Mouse (Mus musculus) MN1 (cell line): Measurements from ENCODE around the gene Nemp1.
A peak's percentile ranks its signal among the peaks of the same experiment; 100 is the strongest.

Source experiments
- DNase-seq: peaks from one replicate; pipeline ENCODE4 v3.0.0-alpha.2; 2016; ENCODE audit warnings: low spot score

The Nemp1 gene

DNA sequence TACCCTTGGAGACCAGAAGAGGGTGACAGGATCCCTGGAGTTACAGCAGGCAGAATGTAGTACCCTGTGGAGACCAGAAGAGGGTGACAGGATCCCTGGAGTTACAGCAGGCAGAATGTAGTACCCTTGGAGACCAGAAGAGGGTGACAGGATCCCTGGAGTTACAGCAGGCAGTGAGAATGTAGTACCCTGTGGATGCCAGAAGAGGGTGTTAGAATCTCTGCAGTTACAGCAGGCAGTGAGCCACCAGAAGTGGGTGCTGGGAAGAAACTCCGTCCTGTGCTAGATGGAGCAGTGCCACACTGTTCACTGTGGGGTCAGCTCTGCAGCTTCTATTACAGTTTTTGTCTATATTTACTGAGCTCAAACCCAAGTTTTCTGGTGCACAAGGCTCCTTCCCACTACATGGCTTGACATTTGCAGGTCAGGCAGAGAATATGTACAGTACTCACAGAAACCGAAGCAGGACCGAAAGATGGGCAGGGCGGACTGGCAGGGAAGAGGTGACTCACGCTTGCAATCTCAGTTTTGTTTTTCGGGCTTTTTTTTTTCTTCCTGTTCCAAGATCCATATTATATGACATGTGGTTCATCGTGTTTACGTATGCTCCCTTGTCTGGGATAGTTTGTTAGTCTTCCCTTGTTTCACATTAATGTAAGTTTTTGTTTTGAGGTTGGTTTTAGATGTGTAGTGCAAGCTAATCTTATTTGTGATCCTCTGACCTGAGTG lies 8.3 kb downstream of the Nemp1 start:
- peak; percentile 87 for DNase-seq

DNA sequence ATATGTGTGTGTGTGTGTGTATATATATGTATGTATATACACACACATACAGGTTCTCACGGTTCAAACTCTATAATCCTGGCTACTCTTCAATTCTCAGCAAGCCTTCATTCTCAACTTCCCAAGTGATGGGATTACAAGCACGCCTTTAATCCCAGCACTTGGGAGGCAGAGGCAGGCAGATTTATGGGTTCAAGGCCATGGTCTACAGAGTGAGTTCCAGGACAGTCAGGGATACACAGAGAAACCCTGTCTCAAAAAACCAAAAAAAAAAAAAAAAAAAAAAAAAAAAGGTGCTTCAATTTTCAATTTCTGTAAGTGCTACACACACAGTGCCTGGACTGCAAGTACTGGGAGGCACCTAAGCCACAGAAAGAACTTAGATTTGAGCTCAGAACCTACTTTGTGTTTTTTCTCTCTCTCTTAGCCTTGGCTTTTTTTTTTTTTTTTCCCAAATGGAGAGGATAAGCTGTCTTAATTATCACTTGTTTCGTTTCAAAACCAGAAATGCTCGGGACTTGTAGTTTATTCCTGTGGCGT lies 9.2 kb downstream of the Nemp1 start:
- DNase-seq, result peak; percentile 16

DNA sequence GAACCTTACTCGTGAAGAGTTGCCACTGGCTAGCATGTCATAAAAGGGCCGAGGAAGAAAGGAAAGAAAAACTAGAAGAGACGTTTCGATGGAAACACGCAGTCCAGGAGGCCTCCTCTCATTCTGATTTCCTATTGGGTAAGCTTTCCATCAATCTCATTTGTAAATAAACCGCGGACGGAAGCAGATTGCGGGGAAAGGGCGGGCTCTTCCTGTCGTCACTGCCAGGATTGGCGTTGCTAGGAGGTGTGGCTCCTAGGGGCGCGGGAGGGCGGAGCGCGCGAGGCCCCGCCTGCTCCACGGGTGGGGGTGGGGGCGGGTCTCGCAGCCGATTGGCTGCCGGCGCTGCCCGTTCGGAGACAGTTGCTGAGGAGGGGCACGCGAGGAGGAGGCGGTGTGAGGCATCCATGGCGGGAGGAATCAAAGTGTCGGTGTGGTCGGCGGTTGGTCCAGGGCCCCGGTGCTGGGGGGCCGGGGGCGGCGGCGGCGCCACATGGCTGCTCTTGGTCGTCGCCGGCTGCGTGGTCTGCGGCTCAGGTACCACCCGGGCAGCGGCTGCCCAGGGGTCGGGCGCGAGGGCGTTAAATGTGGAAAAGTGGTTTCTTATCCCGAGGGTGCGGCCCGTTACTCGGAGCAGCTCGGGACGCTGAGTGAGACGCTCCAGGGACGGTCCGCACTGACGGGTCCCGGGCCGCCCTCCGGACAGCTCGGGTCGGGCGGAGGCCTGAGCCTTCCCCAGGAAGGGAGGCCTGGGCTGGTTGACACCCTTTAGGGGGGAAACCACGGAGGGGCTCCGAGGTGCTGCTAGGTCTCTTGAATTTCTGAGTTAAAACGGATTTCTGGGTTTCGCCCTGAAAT lies 10.2 kb downstream of the Nemp1 start:
- DNase-seq, result peak; percentile 96

DNA sequence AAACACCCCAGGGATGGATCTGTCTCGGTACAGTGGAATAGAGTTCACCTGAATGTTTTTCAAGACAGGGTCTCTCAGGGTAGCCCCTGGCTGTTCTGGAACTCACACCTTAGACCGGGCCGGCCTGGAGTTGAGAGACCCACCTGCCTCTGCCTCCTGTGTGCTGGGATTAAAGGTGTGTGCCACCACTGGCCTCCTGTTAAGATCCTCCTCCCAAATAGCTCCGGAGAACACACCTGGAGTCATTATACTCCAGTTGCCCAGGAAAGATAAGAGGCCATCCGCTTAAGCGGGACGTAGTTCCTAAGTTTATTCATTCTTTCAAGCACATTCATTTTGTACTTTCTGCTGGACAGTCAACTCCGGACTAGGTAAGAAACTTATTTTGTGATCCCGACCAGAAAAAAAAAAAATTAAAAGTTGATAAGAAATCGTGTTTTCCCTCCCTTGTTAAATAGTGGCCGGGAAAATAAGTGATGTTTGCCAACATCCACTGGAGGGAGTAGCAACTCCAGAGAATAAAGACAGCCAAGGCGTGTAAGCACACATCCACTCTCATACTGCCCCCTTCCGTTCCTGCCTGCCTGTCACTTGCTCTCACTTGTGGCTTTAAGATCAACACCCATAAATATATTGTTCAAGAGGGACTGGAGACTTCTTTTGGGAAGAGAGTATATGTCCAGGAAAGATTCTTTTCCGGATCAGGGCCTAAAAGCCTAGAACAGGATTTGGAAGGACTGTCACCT lies 11.1 kb downstream of the Nemp1 start:
- peak; percentile 79 for DNase-seq

DNA sequence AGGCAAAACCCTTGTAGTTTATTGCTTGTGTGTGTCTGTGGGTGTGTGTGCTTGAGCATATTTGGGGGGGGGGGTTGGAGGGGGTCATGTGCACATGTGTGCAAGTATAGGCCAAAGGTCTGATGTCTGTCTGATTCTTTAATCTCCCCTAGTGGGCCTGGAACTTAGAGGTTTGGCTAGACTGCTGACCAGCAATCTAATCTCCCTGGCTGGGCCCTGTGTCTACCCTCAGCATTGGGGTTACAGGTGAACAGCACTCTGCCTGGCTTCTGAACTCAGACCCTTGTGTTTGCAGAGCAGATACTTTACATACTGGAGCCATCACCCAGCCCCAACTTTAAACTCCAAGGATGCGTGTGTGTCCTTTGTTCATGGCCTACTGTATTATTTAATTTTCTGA lies 12.5 kb downstream of the Nemp1 start:
- DNase-seq, result no peak

DNA sequence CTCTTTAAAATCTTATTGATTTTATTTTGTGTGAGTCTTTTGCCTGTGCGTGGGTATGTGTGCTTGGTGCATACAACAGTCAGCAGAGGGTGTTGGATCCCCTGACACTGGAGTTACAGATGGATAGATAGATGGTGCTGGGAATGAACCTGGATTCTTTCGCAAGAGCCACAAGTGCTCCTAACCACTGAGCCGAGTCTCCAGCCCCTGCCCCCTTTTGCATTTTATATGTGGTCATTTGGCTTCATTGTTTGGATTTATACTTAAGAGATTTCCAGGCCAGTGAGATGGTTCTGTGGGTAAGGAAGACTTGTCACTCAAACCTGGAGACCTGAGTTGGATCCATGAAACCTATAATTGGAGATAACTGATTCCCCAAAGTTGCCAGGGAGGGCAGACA lies 13.2 kb downstream of the Nemp1 start:
- DNase-seq, result no peak

DNA sequence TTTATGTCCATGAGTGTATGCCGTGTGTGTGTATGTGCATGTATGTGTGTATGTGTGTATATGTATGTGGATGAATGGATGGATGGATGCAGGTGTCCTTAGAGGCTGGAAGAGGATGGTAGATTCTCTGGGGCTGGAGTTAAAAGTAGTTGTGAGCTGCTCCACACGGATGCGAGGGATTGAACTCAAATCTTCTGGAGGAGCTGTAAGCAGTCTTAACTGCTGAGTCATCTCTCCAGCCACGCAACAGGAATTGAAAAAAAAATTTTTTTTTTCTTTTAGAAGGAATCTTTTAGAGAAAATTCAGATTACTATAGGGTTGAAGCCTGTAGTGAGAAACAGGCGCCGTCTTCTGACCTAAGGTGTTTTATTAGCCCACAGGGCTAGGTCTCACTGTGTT lies 16.2 kb downstream of the Nemp1 start:
- no peak for DNase-seq

DNA sequence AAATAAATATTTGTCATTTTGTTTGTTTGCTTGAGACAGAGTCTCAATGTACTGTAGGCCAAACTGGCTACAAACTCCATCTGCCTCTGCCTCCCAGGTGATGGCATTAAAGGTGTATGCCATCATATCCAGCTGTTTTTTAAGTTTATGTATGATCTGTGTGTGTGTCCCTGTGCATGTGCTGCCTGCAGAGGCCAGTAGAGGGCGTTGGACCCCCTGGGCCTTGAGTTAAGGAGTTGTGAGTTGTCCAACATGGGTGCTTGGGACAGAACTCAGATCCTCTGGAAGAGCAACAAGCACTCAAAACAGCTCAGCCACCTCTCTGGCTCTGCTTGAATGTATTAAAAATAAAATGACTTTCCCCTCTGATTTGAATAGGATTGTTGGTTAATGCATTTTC lies 24.4 kb downstream of the Nemp1 start:
- no peak for DNase-seq

DNA sequence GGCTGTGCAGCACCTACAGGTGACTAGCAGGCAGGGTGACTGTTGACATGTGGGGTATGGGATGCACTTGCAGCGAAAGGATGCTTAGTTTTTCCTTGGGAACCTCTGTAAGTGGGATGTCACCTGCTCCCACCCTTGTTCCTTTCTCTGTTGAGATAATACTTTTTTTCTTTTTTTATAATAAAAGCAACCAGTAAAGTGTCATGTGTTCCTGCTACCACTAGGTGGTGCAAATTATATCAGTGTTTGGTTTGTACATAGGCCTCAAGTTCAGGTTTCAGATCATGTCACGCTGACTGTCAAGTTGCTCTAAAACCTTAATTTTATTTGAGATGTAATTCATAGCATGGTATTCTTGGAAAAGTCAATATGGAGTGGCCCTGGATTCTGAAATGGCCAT lies 27.9 kb downstream of the Nemp1 start:
- DNase-seq, result peak; percentile 30

DNA sequence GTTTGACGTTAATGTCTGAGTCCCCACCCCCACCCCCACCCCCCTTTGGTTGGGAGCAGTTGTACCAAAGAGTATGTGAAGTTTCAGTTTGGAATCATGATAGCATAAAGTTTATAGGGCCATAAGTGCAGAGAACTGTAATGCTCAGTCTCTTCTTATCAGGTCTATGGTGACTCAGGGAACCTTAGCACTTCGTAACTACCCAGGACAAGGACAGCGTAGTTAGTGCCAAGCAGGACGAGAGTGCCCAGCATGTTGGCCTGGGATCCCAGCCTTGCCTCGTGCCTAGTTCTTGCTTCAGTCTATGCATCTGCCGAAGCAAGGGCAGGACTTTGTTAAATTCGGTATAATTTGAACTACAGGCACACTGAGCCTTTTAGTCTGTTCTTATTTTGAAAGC lies 29.1 kb downstream of the Nemp1 start:
- DNase-seq, result no peak

DNA sequence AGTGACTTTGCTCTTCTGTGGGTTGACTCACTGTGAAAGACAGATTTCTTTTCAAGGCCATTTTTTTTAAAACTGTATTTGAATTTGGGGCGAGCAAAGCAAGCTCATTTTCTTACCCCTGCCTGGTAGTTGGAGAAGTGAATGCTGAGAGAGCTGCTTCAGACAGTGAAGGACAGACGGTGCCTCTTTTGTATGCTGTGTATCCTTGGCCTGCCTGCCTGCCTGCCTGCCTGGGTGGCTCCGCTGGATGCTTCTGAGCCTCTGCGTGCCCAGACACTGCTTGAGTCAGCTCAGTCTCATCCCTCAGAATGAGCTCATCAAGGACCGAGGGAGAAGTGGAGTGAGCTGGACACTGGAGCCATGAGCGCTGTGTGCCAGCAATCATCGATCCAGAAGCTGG lies 32.3 kb downstream of the Nemp1 start:
- no peak for DNase-seq

DNA sequence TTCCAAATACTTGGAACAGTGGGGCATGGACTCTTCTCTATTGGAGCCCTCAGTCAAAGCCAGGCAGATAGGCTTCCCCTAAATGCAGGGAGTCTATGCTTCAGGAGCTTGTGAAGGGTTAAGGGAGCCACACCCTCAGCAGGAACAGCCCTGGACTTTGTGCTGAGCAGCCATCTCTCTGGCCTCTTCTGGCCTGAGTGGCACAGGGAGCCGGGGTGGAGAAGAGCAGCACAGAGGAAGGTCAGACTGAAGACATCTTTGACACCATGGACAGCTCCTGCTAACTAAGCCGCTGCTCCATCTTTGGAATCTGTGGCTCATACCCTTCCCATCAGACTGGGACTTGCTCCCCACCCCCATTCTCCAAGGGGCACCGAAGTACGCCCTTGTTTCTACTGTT lies 36.6 kb downstream of the Nemp1 start:
- no peak for DNase-seq

DNA sequence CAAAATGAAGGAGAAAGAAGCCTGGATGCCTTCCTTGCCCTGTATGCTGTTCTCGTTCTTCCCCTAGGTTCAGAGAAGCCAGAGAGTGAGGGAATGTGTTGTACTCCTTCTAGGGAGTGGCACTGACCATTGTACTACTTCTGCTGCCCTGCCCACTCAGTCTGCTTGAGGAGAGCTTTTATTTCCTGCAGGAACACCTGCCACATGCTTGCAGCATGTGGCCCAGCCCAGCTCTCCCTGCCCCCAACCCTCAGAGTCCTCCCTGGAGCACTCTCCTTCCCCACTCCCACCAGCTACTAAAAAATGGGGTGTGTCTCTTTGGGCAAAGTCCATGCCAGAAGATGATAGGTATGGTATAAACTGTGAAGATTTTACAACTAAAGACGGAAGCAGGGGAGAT lies 37.6 kb downstream of the Nemp1 start:
- no peak for DNase-seq

DNA sequence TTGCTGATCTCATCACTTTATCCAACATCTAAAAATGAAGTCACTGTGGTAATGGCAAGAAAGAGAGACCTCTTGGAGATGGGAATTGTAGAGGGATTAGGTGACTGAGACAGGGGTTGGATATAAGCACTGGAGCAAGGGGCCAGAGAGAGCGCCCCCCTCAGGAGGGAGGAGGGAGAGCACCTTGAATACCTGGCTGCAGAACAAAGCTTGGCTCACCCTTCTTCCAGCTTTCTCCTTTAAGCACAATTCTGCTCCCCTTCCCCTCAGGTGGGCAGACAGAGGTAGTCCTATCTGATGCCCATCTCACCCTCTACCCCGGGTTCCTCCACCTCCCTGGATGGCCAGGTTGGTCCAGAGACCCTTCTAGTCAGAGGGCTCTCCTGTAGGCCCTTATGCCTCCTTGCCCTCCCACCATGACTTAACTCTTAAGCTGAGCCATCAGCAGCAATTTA lies 38.1 kb downstream of the Nemp1 start, which contains the start of gene Myo1a:
Myo1a (plus strand) TSS at position 405 of the 455 bp plus-strand sequence.
- DNase-seq, result no peak

DNA sequence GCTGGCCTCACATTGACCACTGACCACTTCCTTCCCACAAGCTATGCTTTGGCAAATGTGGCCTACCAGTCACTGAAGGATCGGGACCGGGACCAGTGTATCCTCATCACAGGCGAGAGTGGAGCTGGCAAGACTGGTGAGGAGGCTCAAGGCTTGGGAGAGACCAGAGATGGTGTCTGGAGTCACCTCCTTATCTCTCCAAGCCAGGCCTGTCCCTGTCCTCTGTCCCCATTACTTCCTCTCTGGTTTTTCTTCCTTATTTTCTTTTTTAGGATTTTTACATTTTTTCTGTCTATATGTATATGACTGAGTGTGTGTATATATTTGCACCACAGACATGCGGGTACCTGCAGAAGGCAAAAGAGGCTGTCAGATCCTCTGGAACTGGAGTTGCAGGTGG lies 39.1 kb downstream of the Nemp1 start:
- DNase-seq, result no peak

DNA sequence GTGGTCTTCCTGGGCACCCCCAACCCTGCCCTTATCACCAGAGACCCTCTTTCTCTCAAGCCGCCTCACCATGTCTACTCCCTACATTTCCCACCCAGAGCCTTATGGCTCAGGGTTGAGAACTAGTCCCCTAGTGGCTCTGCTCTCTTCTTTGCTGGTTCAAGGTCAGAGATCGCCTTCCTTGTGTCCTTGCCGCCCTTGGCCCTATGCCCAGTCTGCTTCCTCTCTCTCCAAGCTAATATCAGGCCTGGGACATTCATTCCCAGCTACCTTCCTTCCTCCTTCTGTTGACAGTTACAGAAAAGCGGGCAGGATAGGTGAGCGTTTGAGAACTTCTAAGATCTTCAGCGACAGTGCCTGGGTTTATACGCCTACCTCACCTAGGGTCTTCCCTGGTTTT lies 41.0 kb downstream of the Nemp1 start:
- DNase-seq, result no peak

DNA sequence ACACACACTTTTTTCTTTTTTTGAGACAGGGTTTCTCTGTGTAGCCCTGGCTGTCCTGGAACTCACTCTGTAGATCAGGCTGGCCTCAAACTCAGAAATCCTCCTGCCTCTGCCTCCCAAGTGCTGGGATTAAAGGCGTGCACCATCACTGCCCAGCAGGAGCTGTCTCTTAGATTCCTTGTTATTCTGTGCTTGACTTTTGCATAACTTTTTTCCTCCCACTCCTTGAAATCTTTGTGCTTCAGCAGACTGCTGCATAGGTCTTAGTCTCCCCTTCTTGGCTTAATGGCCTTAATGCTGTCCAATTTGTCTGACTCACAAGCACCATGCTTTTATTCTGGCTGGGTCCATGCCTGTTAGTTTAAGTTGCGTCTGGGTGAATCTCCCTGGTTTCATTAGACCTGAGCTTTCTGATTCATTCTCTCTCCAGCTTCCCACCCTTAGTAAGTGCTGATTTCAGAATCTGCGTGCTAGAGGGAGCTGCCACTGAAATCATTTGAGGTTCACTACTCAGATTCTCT lies 42.2 kb downstream of the Nemp1 start:
- no peak for DNase-seq

DNA sequence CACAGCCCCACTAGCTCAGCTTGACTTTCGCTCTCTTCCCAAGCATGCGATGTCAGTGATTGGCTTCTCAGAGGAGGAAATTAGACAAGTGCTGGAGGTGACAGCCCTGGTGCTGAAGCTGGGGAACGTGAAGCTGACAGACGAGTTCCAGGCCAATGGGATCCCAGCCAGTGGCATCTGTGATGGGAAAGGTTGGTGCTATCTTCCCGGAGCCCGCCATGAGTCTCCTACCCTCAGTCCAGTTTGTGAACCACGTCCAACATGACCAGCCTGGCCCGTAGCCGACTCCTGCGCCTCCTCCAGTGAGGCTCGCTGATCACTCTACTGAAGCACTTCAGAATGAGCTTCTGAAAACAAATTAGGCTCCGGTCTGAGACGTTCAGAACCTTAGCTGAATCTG lies 43.6 kb downstream of the Nemp1 start:
- no peak for DNase-seq

DNA sequence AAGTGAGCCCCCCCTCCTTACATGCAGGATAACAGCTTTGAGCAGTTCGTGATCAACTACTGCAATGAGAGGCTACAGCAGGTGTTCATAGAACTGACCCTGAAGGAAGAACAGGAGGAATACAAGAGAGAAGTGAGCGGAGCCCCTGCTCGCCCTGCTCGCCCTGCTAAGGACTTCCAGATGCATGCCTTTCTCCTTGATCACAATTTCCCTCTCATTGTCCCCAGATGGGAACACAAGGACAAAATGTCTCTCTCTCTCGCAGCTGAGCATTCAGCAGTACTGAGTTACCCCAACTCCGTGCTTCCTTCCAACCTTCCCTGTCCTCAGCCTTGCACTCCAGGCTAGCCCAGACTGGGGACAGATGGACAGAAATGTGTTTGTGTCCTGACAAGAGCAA lies 46.0 kb downstream of the Nemp1 start:
- no peak for DNase-seq

DNA sequence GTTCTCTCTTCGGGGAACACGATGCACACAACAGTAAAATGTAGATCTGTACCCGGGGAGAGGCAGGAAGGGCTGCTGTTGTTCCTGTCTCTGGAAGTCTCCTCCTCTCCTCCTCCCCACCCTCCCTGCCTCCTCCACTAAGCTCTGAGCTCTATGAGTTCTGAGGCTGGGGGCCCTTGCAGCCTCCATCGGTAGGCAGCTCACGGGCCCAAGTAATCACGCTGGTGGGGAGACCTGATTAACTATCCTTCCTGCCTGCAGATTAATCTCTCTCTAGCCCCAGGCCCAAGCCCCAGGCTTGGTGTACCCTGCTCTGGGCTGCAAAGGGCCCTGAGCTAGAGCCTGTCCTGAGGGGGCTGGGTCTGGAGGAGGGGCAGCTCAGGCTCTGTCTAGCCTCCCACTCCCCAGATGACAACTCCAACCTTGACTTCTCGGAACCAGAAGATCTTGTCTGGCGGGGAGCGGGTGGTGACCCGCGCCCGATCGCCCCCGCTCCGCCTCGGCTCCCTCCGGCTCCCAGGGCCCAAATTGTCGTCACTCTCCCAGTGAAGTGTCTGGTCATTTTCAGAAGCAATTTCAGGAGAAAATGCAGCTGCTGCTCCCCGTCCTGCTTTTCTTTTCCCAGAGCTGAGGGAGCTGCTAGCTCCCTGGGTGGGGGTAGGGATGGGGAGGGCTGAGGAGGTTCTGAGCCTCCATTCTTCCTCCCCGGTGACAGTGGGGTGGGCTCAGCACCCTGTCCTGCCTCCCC lies 55.1 kb downstream of the Nemp1 start:
- peak; percentile 19 for DNase-seq

DNA sequence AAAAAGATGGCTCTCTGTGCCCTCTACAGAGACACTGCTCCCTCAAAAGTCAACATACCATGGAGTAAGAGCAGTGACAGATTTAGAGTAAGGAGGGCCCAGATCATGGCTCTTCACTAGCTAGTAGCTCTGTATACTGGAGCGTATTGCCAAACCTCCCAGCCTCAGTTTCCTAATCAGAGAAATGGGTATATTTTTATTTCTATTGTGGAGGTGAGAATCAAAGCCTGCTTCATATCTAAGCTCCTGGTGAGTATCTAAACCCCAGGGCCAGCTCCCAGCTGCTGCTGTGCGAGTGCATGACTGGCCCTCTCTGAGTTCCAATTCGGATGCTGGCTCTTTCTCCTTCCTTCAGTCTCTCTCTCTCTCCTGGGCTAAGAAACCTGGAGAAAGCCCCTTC lies 57.5 kb downstream of the Nemp1 start, which contains the start of gene Tac2:
Tac2 (plus strand) TSS at position 301 of the 400 bp plus-strand sequence.
- DNase-seq, result no peak
